Mouse (Mus musculus): ENCODE results near the gene Slc22a3.

The Slc22a3 gene

GRCm38 (mm10) chr17:12479416-12479815, 28.1 kb downstream of the Slc22a3 start:
- ChIA-PET CTCF (no interaction called here), POLR2A (no interaction called here)

- ChIA-PET CTCF (interaction anchor here in 2 of 4 experiments (0.6 to 0.8 kb wide), 2 partner anchors 60 kb away, joined by 3 read pairs; no protein-coding TSS in a partner anchor), POLR2A (interaction anchor here in 1 of 4 experiments (0.6 kb wide), 1 partner anchor 68 kb away, joined by 6 read pairs; no protein-coding TSS in a partner anchor)
These were observed 32.9 kb downstream of the Slc22a3 start for GRCm38 (mm10) chr17:12474509-12475083.

GRCm38 (mm10) chr17:12472547-12472946, 35.0 kb downstream of the Slc22a3 start:
- ChIA-PET CTCF (no interaction called here), POLR2A (no interaction called here)

- ChIA-PET POLR2A (interaction anchor here in 1 of 4 experiments (1.5 kb wide), 1 partner anchor 15 kb away, joined by 5 read pairs; no protein-coding TSS in a partner anchor), CTCF (interaction anchor here in 2 of 4 experiments (0.6 to 0.7 kb wide), 2 partner anchors 436 to 1679 kb away, joined by 4 to 6 read pairs; no protein-coding TSS in a partner anchor)
These were observed 38.8 kb downstream of the Slc22a3 start for GRCm38 (mm10) chr17:12468745-12469144.

- ChIA-PET POLR2A (interaction anchor here in 1 of 4 experiments (1.5 kb wide), 1 partner anchor 14 kb away, joined by 5 read pairs; no protein-coding TSS in a partner anchor), CTCF (no interaction called here)
These were observed 39.9 kb downstream of the Slc22a3 start for GRCm38 (mm10) chr17:12467642-12468041.

GRCm38 (mm10) chr17:12466501-12467000, 41.0 kb downstream of the Slc22a3 start:
- CTCF ChIA-PET, result no interaction called here
- POLR2A ChIA-PET, result no interaction called here

- CTCF ChIA-PET, result no interaction called here
- POLR2A ChIA-PET, result interaction anchor here in 1 of 4 experiments (0.5 kb wide), 1 partner anchor 81 kb away, joined by 3 read pairs; no protein-coding TSS in a partner anchor
These were observed 46.3 kb downstream of the Slc22a3 start for GRCm38 (mm10) chr17:12461168-12461567.

GRCm38 (mm10) chr17:12455143-12455790, 52.2 kb downstream of the Slc22a3 start:
- ChIA-PET POLR2A (no interaction called here), CTCF (interaction anchor here in 1 of 4 experiments (0.8 to 2.2 kb wide), 2 partner anchors 39 to 1883 kb away, joined by 3 to 6 read pairs; no protein-coding TSS in a partner anchor)

- CTCF ChIA-PET, result interaction anchor here in 2 of 4 experiments (1.3 to 2.2 kb wide), 3 partner anchors 37 to 206 kb away, joined by 4 to 6 read pairs (median 4); no protein-coding TSS in a partner anchor
- POLR2A ChIA-PET, result interaction anchor here in 1 of 4 experiments (0.6 to 1.6 kb wide), 2 partner anchors 15 to 496 kb away, joined by 4 to 5 read pairs; no protein-coding TSS in a partner anchor
These were observed 53.8 kb downstream of the Slc22a3 start for GRCm38 (mm10) chr17:12453691-12454090.

GRCm38 (mm10) chr17:12452862-12453531, 54.5 kb downstream of the Slc22a3 start:
- CTCF ChIA-PET, result interaction anchor here in 1 of 4 experiments (1.4 kb wide), 1 partner anchor 36 kb away, joined by 4 read pairs; no protein-coding TSS in a partner anchor
- POLR2A ChIA-PET, result interaction anchor here in 1 of 4 experiments (1.6 kb wide), 1 partner anchor 15 kb away, joined by 5 read pairs; no protein-coding TSS in a partner anchor

GRCm38 (mm10) chr17:12451234-12451633, 56.3 kb downstream of the Slc22a3 start:
- CTCF ChIA-PET, result interaction anchor here (0.5 to 1.3 kb wide), 8 partner anchors 9 to 412 kb away, joined by 3 to 4 read pairs (median 3); no protein-coding TSS in a partner anchor
- POLR2A ChIA-PET, result interaction anchor here in 1 of 4 experiments (0.6 kb wide), 1 partner anchor 958 kb away, joined by 3 read pairs; no protein-coding TSS in a partner anchor

GRCm38 (mm10) chr17:12444561-12444960, 62.9 kb downstream of the Slc22a3 start:
- ChIA-PET CTCF (interaction anchor here in 2 of 4 experiments (0.6 to 0.7 kb wide), 3 partner anchors 18 to 218 kb away, joined by 3 read pairs; no protein-coding TSS in a partner anchor), POLR2A (interaction anchor here in 1 of 4 experiments (0.6 kb wide), 1 partner anchor 474 kb away, joined by 3 read pairs; no protein-coding TSS in a partner anchor)

- POLR2A ChIA-PET, result no interaction called here
- CTCF ChIA-PET, result interaction anchor here in 1 of 4 experiments (0.9 kb wide), 1 partner anchor 15 kb away, joined by 3 read pairs; no protein-coding TSS in a partner anchor
These were observed 69.7 kb downstream of the Slc22a3 start for GRCm38 (mm10) chr17:12437771-12438170.

GRCm38 (mm10) chr17:12431707-12432106, 75.8 kb downstream of the Slc22a3 start:
- POLR2A ChIA-PET, result interaction anchor here in 1 of 4 experiments (1.7 kb wide), 1 partner anchor 19 kb away, joined by 3 read pairs; no protein-coding TSS in a partner anchor
- CTCF ChIA-PET, result no interaction called here

GRCm38 (mm10) chr17:12428369-12428768, 79.1 kb downstream of the Slc22a3 start:
- ChIA-PET POLR2A (no interaction called here), CTCF (interaction anchor here (0.6 to 2.0 kb wide), 5 partner anchors 10 to 243 kb away, joined by 3 to 4 read pairs (median 3); no protein-coding TSS in a partner anchor)

- ChIA-PET POLR2A (interaction anchor here in 1 of 4 experiments (0.6 kb wide), 1 partner anchor 75 kb away, joined by 3 read pairs; no protein-coding TSS in a partner anchor), CTCF (interaction anchor here in 1 of 4 experiments (0.6 kb wide), 1 partner anchor 234 kb away, joined by 3 read pairs; no protein-coding TSS in a partner anchor)
These were observed 80.3 kb downstream of the Slc22a3 start for GRCm38 (mm10) chr17:12427156-12427555.

GRCm38 (mm10) chr17:12422143-12422542, 85.4 kb downstream of the Slc22a3 start:
- ChIA-PET POLR2A (no interaction called here), CTCF (interaction anchor here in 1 of 4 experiments (1.2 kb wide), 1 partner anchor 16 kb away, joined by 3 read pairs; no protein-coding TSS in a partner anchor)

GRCm38 (mm10) chr17:12420886-12421574, 86.5 kb downstream of the Slc22a3 start:
- POLR2A ChIA-PET, result no interaction called here
- CTCF ChIA-PET, result interaction anchor here in 2 of 4 experiments (0.5 to 1.0 kb wide), 3 partner anchors 30 to 390 kb away, joined by 3 to 4 read pairs (median 4); no protein-coding TSS in a partner anchor
